Mouse (Mus musculus) kidney, postnatal 4 days (tissue): ENCODE results near the gene Rorc.
A peak's percentile ranks its signal among the peaks of the same experiment; 100 is the strongest.

Experiments used
- DNase-seq, 2 experiments: peaks; one replicate each; pipeline ENCODE4 v3.0.0; 2021; ENCODE audit warnings: mixed read lengths in 2 of 2

Gene Rorc

GRCm38 (mm10) chr3:94372641-94373040, at the start of gene Rorc:
Gene Rorc, plus strand, starts transcription at chr3:94372794.
- DNase-seq, result peak; percentile 64 to 78

GRCm38 (mm10) chr3:94328681-94329080, 43.9 kb upstream of the Rorc start:
- DNase-seq, result peak in 1 of 2 experiments; percentile 10

GRCm38 (mm10) chr3:94334442-94334841, 38.2 kb upstream of the Rorc start:
- DNase-seq, result no peak

GRCm38 (mm10) chr3:94338522-94338921, 34.1 kb upstream of the Rorc start:
- no peak for DNase-seq

- peak; percentile 19 to 29 for DNase-seq
Observed at GRCm38 (mm10) chr3:94341959-94342422, 30.6 kb upstream of the Rorc start, which contains the start of gene Them5. Gene Them5, plus strand, starts transcription at chr3:94342099.

DNA sequence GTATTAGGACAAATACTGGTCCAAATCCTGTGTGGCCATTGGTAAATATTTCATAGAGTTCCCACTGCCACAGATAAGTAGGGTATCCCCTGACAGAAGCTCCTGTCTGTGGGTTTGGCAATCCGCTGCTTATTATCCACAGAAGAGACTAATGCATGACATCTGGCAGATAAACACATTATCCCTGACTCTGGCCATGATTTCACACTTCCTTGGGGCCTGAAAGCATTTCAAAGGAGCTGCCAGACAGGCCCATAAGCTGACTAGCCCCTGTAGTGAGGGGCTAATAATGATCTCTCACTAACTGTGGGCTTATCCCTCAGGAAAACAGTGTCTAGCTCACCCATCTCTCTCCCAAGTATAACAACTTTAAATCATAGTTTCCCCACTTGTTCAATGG, 30.0 kb upstream of the Rorc start:
- DNase-seq, result no peak

DNA sequence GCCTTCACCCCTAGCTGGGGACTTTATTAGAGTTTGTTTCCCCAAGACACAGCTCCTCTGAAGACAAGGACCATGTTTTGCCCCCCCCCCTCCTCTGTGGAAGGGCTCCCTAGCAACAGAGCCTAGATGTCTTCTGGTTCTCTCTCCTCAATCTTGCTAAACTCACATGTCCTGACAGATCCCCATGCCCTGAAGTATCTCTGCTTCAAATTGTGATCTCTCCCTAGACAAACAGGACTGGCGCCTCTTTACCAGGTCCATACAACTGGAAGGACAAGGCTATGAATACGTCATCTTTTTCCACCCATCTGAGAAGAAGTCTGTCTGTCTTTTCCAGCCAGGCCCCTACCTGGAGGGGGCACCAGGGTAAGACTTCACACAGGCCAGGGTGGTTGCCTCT, 28.4 kb upstream of the Rorc start:
- DNase-seq, result no peak

- no peak for DNase-seq
Observed at GRCm38 (mm10) chr3:94344897-94345296, 27.7 kb upstream of the Rorc start.

DNA sequence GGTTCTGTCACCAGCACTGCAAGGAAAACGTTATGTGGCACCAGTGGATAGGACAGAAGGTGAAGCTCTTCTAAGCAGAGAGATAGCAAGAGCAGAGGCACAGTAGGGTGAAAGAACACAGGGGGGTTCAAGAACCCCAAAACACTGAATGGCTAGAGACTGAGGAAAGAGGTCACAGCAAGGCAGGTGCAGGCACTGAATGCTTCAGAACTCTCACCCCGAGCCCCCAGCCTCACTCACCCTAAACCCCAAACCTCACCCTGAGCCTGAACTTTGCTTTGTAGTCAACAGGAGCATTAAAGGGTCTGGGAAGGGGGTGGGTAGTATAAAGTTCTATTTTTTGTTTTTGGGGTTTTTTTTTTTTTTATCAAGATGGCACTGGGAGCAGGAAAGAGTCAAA, 24.4 kb upstream of the Rorc start:
- DNase-seq, result no peak

DNA sequence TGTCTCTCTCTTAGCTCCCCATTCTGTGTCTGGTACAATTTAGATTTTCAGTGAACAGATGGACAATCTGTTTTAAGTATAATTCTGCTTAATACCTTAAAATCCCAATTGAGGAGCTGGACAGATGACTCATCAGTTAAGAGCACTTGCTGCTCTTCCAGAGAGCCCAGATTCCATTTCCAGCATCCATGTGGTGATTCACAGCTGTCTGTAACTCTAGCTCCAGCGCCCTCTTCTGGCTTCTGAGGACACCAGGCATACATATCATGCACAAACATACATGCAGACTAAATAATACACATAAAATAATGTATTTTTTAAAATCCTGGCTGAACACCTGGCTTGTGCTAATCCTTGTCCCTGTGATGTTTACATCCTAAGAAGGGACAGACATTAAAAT, 11.8 kb upstream of the Rorc start:
- peak; percentile 19 to 34 for DNase-seq

GRCm38 (mm10) chr3:94362138-94362537, 10.5 kb upstream of the Rorc start, which contains the start of gene C2cd4d:
Gene C2cd4d, plus strand, starts transcription at chr3:94362438.
- DNase-seq, result no peak

DNA sequence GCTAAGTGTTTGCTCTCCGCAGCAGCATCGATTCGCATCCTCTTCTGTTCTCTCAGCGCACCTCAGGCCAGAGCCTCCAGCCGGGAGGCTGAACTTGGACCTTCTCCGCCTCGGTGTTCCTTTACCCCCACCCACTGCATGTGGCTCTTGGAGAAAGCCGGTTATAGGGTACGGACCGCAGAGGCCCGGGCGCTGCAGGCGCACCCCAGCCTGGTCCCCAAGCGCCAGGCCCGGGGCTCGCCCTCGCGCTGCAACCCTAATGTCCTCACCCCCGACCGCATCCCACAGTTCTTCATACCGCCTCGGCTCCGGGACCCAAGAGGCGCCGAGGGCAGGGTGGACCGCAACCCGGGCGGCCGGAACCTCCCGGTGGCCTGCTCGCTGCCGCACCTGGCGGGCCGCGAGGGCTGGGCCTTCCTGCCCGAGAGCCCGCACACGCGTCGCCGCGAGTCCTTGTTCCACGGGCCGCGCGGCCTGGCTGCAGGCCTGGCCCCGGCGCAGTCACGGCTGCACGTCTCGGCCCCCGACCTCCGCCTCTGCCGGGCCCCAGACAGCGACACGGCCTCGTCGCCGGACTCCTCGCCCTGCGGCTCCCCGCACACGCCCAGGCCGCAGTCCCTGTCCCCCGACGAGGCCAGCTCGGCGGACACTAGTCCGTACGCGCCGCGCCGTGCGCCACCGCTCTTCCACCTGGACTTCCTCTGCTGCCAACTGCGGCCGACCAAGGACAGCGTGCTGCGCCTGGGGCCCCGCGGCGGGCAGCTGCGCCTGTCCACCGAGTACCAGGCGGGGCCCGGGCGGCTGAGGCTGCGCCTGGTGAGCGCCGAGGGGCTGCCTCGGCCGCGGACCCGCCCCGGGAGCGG, 9.1 kb upstream of the Rorc start:
- DNase-seq, result peak; percentile 60 to 79

DNA sequence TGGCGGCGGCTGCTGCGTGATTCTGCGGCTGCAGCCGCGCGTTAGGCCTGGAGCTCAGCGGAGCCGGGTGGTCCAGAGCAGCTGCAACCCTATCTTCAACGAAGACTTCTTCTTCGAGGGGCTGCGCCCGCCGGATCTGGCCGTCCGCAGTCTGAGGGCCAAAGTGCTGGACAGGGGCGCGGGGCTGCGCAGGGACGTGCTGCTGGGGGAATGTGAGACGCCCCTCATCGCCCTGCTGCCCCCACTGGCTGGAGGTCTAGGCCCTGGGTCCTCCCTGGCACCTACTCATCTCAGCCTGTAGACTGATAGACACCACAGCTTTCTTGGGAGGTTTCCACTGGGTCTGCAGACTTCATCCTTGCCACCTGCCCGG, 8.5 kb upstream of the Rorc start:
- no peak for DNase-seq

- peak; percentile 79 to 82 for DNase-seq
Observed at GRCm38 (mm10) chr3:94366761-94367160, 5.8 kb upstream of the Rorc start.

DNA sequence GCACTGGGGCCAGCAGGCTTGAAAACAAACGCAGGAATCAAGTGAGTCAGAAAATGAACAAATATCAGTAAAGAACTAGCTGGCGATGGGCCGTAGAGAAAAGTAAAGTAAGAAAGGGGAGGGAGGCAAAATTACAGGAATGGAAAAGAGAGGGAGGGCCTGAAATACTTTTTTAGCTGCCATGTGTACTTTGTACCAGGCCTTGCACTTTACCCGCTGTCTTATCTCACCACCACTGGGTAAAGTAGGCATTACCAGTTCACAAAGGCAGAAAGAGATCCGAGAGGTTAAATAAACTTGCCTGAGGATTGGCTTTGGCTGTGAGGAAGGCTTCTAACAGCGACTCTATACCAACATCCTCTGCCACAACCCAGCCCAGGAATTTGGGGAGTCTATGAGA, 5.1 kb upstream of the Rorc start:
- no peak for DNase-seq

GRCm38 (mm10) chr3:94368631-94369030, 4.0 kb upstream of the Rorc start:
- no peak for DNase-seq

- DNase-seq, result no peak
Observed at GRCm38 (mm10) chr3:94369709-94370108, 2.9 kb upstream of the Rorc start.

DNA sequence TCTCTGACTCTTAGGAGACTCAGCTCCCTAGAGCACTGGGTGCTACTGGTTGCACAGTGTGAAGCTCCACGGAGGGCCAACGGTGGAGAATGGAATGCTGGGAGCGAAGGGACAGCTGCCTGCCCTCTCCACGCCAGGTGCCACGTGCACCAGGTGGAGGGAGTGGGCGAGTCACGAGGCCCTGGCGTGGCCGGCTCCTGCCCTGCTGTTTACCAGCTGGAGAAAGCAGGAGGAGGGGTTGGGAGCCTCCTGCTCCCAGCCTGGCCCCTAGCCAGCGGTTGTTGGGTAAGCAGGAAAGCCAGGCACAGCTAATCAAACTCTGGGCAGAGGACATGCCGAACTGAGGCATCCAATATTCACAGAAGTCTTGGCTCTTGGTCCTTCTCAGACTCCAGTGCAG, 957 bp upstream of the Rorc start:
- DNase-seq, result peak; percentile 88 to 94

DNA sequence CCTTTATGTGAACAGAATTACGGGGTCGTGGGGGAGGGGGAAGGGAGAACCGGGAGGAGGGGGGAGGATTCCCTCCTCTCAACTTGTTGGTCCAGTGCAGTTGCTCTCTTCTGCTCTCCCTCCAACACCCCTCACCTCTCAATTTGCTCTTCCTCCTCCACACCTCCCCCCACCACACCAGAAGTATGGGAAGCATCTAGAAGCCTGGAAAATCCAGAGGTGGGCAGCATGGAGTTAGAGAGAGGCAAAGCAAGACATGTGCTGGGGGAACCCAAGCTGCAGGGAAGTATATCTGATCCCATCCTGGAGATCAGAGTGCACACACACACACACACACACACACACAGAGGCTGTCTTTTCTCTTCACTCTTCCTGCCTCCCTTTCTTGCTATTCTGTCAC, 556 bp upstream of the Rorc start:
- DNase-seq, result no peak

GRCm38 (mm10) chr3:94373090-94373489, 496 bp downstream of the Rorc start:
- peak; percentile 30 to 50 for DNase-seq

DNA sequence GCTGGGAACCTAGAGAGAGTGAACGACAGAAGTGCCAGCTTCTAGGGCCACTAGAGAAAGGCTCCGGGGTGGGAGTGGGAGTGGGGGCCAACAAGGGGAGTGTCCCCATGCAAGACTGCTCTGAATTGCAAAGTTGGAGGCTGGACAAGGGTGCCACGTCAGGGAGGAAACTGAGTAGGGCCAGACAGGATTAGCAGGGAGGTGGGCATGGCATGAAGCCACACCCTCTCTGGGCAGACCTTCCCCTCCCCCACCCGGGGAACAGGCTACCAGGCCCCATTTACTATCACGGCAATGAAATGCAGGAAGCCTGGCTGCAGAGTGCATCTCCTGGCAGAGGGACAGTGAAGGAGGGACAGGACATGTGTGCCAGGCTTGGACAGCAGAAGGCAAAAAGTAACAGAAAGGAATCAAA, 1.0 kb downstream of the Rorc start:
- DNase-seq, result peak; percentile 72 to 82

DNA sequence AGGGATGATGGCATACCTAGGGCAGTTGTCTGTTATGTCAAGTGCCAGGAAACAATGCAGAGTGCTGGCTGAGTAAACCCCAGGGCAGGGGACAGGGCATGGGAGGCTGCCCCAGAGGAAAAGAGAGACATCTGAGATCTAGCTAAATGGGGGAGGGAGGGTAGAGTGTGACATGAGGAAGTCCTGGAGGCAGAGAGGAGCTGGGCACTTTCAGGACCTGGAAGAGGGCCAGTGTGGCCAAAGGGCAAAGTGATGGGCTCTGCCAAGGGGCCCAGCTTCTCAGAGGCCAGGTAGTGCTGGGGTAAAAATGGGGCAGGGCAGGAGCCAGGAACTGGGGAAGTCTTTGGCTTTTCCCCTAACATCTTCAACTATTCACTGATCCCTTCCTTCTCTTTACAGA, 2.0 kb downstream of the Rorc start:
- DNase-seq, result peak; percentile 31 to 57

GRCm38 (mm10) chr3:94375146-94375545, 2.6 kb downstream of the Rorc start:
- no peak for DNase-seq

- no peak for DNase-seq
Observed at GRCm38 (mm10) chr3:94375861-94376260, 3.3 kb downstream of the Rorc start.
